Mouse (Mus musculus) MEL-GATA-1-ER (cell line): ENCODE data around the gene Plekha7.
"Not testable (repeated sequence)": the region's sequence is repeated elsewhere in the genome, so short reads cannot be mapped to it uniquely, and the experiment has no call there.

ENCODE experiments used
- DNase-seq: peaks from one replicate; pipeline ENCODE4 v3.0.0-alpha.2; 2012; ENCODE audit warnings: low read depth; ENCODE audit errors: extremely low read depth

Plekha7 gene

GRCm38 (mm10) chr7:116084366-116084765 is 223.8 kb downstream of the Plekha7 start, which contains the start of gene Gm4353:
TSS of gene Gm4353 (minus strand) at chr7:116084635.
- DNase-seq = not testable (repeated sequence)
